Mouse (Mus musculus): ENCODE data around the gene Cadm3. TPM values are rescaled to one million over a fixed set of nuclear protein-coding genes. Genes with fewer than 3 reads are reported as not detected.
A peak's percentile ranks its signal among the peaks of the same experiment; 100 is the strongest.

Cadm3 gene
- polyA plus RNA-seq, 1 experiment from 2014 or later = 1.7 TPM

GRCm38 (mm10) chr1:173356699-173357098 lies 10.8 kb downstream of the Cadm3 start:
- Histone ChIP-seq H3K27me3 (no peaks in the 10 kb centered on the region), H3K9me3 (replicated peaks) (no peaks in the 10 kb centered on the region), H3K36me3 (replicated peaks) (no peaks in the 10 kb centered on the region; the same call in 1 of the 2 replicates), H3K27ac (replicated peaks) (no peak overlapping the region), H3K4me1 (replicated peaks) (peaks cover 25% of the 10 kb centered on the region), H3K4me3 (replicated peaks) (no peak overlapping the region), H3K4me2 (no peak overlapping the region), H3K9ac (no peak overlapping the region)
- no peak for ATAC-seq (ENCODE audit: insufficient read depth)
- WGBS (ENCODE audit: insufficient replicate concordance) = 80% methylated on average over 2 of the region's 2 CpGs

- H3K27me3 ChIP-seq = no peaks in the 10 kb centered on the region
- peaks cover 37% of the 10 kb centered on the region for H3K4me1 ChIP-seq (replicated peaks)
- H3K9me3 ChIP-seq (replicated peaks) = no peaks in the 10 kb centered on the region
- H3K4me3 ChIP-seq (replicated peaks) = no peak overlapping the region
- WGBS (ENCODE audit: insufficient replicate concordance) = 54% methylated on average over 7 of the region's 7 CpGs
- H3K27ac ChIP-seq (replicated peaks) = peak overlapping the region; percentile 83
- H3K9ac ChIP-seq = no peak overlapping the region
- H3K36me3 ChIP-seq (replicated peaks) = no peaks in the 10 kb centered on the region; the same call in 1 of the 2 replicates
- ATAC-seq (ENCODE audit: insufficient read depth) = peak; percentile 76
- H3K4me2 ChIP-seq = peak overlapping the region; percentile 47
Observed at GRCm38 (mm10) chr1:173355107-173355846, 12.2 kb downstream of the Cadm3 start.

GRCm38 (mm10) chr1:173350372-173350957 lies 17.0 kb downstream of the Cadm3 start, which contains the start of gene Aim2:
TSS of gene Aim2 (plus strand) at chr1:173350879.
- H3K36me3 ChIP-seq (replicated peaks) = no peaks in the 10 kb centered on the region; the same call in 1 of the 2 replicates
- peak within 1 kb of the TSS; percentile 77 for H3K27ac ChIP-seq (replicated peaks)
- H3K9me3 ChIP-seq (replicated peaks) = no peaks in the 10 kb centered on the region
- peak within 1 kb of the TSS; percentile 78 for H3K4me2 ChIP-seq
- 7% methylated on average over 10 of the region's 10 CpGs for WGBS (ENCODE audit: insufficient replicate concordance)
- peak within 1 kb of the TSS; percentile 59 for H3K4me3 ChIP-seq (replicated peaks)
- ATAC-seq (ENCODE audit: insufficient read depth) = peak; percentile 85
- peaks cover 3% of the 10 kb centered on the region; the same call in 1 of the 2 replicates for H3K27me3 ChIP-seq
- H3K4me1 ChIP-seq (replicated peaks) = peaks cover 51% of the 10 kb centered on the region
- H3K9ac ChIP-seq = peak within 1 kb of the TSS; percentile 64

GRCm38 (mm10) chr1:173349946-173350345 lies 17.5 kb downstream of the Cadm3 start:
- H3K9me3 ChIP-seq (replicated peaks) = no peaks in the 10 kb centered on the region
- ATAC-seq (ENCODE audit: insufficient read depth) = peak; percentile 82
- H3K27ac ChIP-seq (replicated peaks) = peak overlapping the region; percentile 77
- H3K9ac ChIP-seq = peak overlapping the region; percentile 64
- H3K4me3 ChIP-seq (replicated peaks) = peak overlapping the region; percentile 59
- 2% methylated on average over 6 of the region's 6 CpGs for WGBS (ENCODE audit: insufficient replicate concordance)
- H3K4me1 ChIP-seq (replicated peaks) = peaks cover 48% of the 10 kb centered on the region
- H3K36me3 ChIP-seq (replicated peaks) = no peaks in the 10 kb centered on the region; the same call in 1 of the 2 replicates
- peak overlapping the region; percentile 78 for H3K4me2 ChIP-seq
- H3K27me3 ChIP-seq = peaks cover 6% of the 10 kb centered on the region; the same call in 1 of the 2 replicates

GRCm38 (mm10) chr1:173349192-173349591 lies 18.3 kb downstream of the Cadm3 start:
- no peak for ATAC-seq (ENCODE audit: insufficient read depth)
- H3K9me3 ChIP-seq (replicated peaks) = no peaks in the 10 kb centered on the region
- H3K36me3 ChIP-seq (replicated peaks) = no peaks in the 10 kb centered on the region; the same call in 1 of the 2 replicates
- H3K4me3 ChIP-seq (replicated peaks) = no peak overlapping the region
- peaks cover 44% of the 10 kb centered on the region for H3K4me1 ChIP-seq (replicated peaks)
- H3K9ac ChIP-seq = no peak overlapping the region
- WGBS (ENCODE audit: insufficient replicate concordance) = 50% methylated on average over 5 of the region's 5 CpGs
- peaks cover 8% of the 10 kb centered on the region; the same call in 1 of the 2 replicates for H3K27me3 ChIP-seq
- no peak overlapping the region for H3K27ac ChIP-seq (replicated peaks)
- no peak overlapping the region; the same call in 1 of the 2 replicates for H3K4me2 ChIP-seq

- Histone ChIP-seq H3K27ac (replicated peaks) (no peak overlapping the region), H3K36me3 (replicated peaks) (no peaks in the 10 kb centered on the region; the same call in 1 of the 2 replicates), H3K4me3 (replicated peaks) (no peak overlapping the region), H3K9me3 (replicated peaks) (no peaks in the 10 kb centered on the region), H3K4me2 (no peak overlapping the region), H3K4me1 (replicated peaks) (peaks cover 41% of the 10 kb centered on the region), H3K9ac (no peak overlapping the region), H3K27me3 (peaks cover 8% of the 10 kb centered on the region; the same call in 1 of the 2 replicates)
- WGBS (ENCODE audit: insufficient replicate concordance) = 28% methylated on average over 1 of the region's 1 CpGs
- no peak for ATAC-seq (ENCODE audit: insufficient read depth)
Observed at GRCm38 (mm10) chr1:173348527-173348926, 19.0 kb downstream of the Cadm3 start.

GRCm38 (mm10) chr1:173345112-173345511 lies 22.4 kb downstream of the Cadm3 start:
- Histone ChIP-seq H3K4me3 (replicated peaks) (no peak overlapping the region), H3K4me1 (replicated peaks) (peaks cover 37% of the 10 kb centered on the region), H3K9ac (no peak overlapping the region), H3K9me3 (replicated peaks) (no peaks in the 10 kb centered on the region), H3K4me2 (no peak overlapping the region), H3K27ac (replicated peaks) (no peak overlapping the region), H3K27me3 (peaks cover 14% of the 10 kb centered on the region; the same call in 1 of the 2 replicates), H3K36me3 (replicated peaks) (no peaks in the 10 kb centered on the region)
- WGBS (ENCODE audit: insufficient replicate concordance) = 63% methylated on average over 4 of the region's 4 CpGs
- ATAC-seq (ENCODE audit: insufficient read depth) = no peak

GRCm38 (mm10) chr1:173343934-173344333 lies 23.6 kb downstream of the Cadm3 start:
- Histone ChIP-seq H3K9me3 (replicated peaks) (no peaks in the 10 kb centered on the region), H3K4me3 (replicated peaks) (no peak overlapping the region), H3K27ac (replicated peaks) (no peak overlapping the region), H3K36me3 (replicated peaks) (no peaks in the 10 kb centered on the region), H3K9ac (no peak overlapping the region), H3K4me2 (no peak overlapping the region), H3K4me1 (replicated peaks) (peaks cover 37% of the 10 kb centered on the region), H3K27me3 (peaks cover 14% of the 10 kb centered on the region; the same call in 1 of the 2 replicates)
- no peak for ATAC-seq (ENCODE audit: insufficient read depth)
- WGBS (ENCODE audit: insufficient replicate concordance) = 71% methylated on average over 3 of the region's 3 CpGs

GRCm38 (mm10) chr1:173342425-173342824 lies 25.1 kb downstream of the Cadm3 start:
- Histone ChIP-seq H3K27me3 (peaks cover 14% of the 10 kb centered on the region; the same call in 1 of the 2 replicates), H3K4me1 (replicated peaks) (peaks cover 47% of the 10 kb centered on the region), H3K9ac (no peak overlapping the region), H3K4me2 (no peak overlapping the region), H3K27ac (replicated peaks) (no peak overlapping the region), H3K9me3 (replicated peaks) (no peaks in the 10 kb centered on the region), H3K36me3 (replicated peaks) (no peaks in the 10 kb centered on the region), H3K4me3 (replicated peaks) (no peak overlapping the region)
- 71% methylated on average over 1 of the region's 1 CpGs for WGBS (ENCODE audit: insufficient replicate concordance)
- no peak for ATAC-seq (ENCODE audit: insufficient read depth)

GRCm38 (mm10) chr1:173339543-173339942 lies 28.0 kb downstream of the Cadm3 start:
- no peaks in the 10 kb centered on the region for H3K9me3 ChIP-seq (replicated peaks)
- H3K4me3 ChIP-seq (replicated peaks) = no peak overlapping the region
- H3K36me3 ChIP-seq (replicated peaks) = no peaks in the 10 kb centered on the region
- 6% methylated on average over 2 of the region's 2 CpGs for WGBS (ENCODE audit: insufficient replicate concordance)
- ATAC-seq (ENCODE audit: insufficient read depth) = peak; percentile 56
- no peak overlapping the region for H3K4me2 ChIP-seq
- peaks cover 6% of the 10 kb centered on the region; the same call in 1 of the 2 replicates for H3K27me3 ChIP-seq
- no peak overlapping the region for H3K9ac ChIP-seq
- H3K27ac ChIP-seq (replicated peaks) = no peak overlapping the region
- H3K4me1 ChIP-seq (replicated peaks) = peaks cover 57% of the 10 kb centered on the region

- Histone ChIP-seq H3K27me3 (no peaks in the 10 kb centered on the region), H3K36me3 (replicated peaks) (no peaks in the 10 kb centered on the region), H3K27ac (replicated peaks) (no peak overlapping the region; the same call in 1 of the 2 replicates), H3K4me3 (replicated peaks) (no peak overlapping the region), H3K4me1 (replicated peaks) (peaks cover 67% of the 10 kb centered on the region), H3K9ac (no peak overlapping the region), H3K4me2 (no peak overlapping the region), H3K9me3 (replicated peaks) (no peaks in the 10 kb centered on the region)
- 87% methylated on average over 10 of the region's 10 CpGs for WGBS (ENCODE audit: insufficient replicate concordance)
- ATAC-seq (ENCODE audit: insufficient read depth) = no peak
Observed at GRCm38 (mm10) chr1:173337008-173337407, 30.5 kb downstream of the Cadm3 start.
